Mouse (Mus musculus): ENCODE results near the gene Gcnt2. TPM values are rescaled to one million over a fixed set of nuclear protein-coding genes. Genes with fewer than 3 reads are reported as not detected.
"Not testable (repeated sequence)": the region's sequence is repeated elsewhere in the genome, so short reads cannot be mapped to it uniquely, and the experiment has no call there.

The Gcnt2 gene
- polyA plus RNA-seq, 1 experiment from 2014 or later, result 7.4 TPM

GRCm38 (mm10) chr13:40977609-40978008, 118.1 kb downstream of the Gcnt2 start:
- no peaks in the 10 kb centered on the region for H3K27me3 ChIP-seq (ENCODE audit: control insufficient read depth, insufficient read depth, low read length)
- WGBS, result 17% methylated on average over 7 of the region's 7 CpGs

GRCm38 (mm10) chr13:40978652-40979051, 119.1 kb downstream of the Gcnt2 start:
- H3K9ac ChIP-seq (ENCODE audit: low read depth, low read length), result no peak overlapping the region
- ATAC-seq (ENCODE audit: low FRiP score) (no peak), DNase-seq (ENCODE audit: low spot score) (no peak)
- WGBS, result 86% methylated on average over 4 of the region's 4 CpGs
- H3K36me3 ChIP-seq (ENCODE audit: control insufficient read depth, insufficient read depth, low read length), result no peaks in the 10 kb centered on the region
- H3K4me2 ChIP-seq (replicated peaks; ENCODE audit: low read depth, low read length), result no peak overlapping the region
- no peak overlapping the region for H3K27ac ChIP-seq (ENCODE audit: low read depth, low read length)
- no peak overlapping the region for H3K4me3 ChIP-seq (ENCODE audit: low read depth, low read length)
- no peaks in the 10 kb centered on the region for H3K27me3 ChIP-seq (ENCODE audit: control insufficient read depth, insufficient read depth, low read length)
- H3K4me1 ChIP-seq (replicated peaks; ENCODE audit: control insufficient read depth, insufficient read depth, low read length), result no peaks in the 10 kb centered on the region
- H3K9me3 ChIP-seq (ENCODE audit: control insufficient read depth, low read length), result no peaks in the 10 kb centered on the region

More at GRCm38 (mm10) chr13:40977609-40978008, 118.1 kb downstream of the Gcnt2 start:
- DNase-seq (ENCODE audit: low spot score), result peak; percentile 71
- no peaks in the 10 kb centered on the region for H3K4me1 ChIP-seq (replicated peaks; ENCODE audit: control insufficient read depth, insufficient read depth, low read length)
- H3K36me3 ChIP-seq (ENCODE audit: control insufficient read depth, insufficient read depth, low read length), result no peaks in the 10 kb centered on the region
- no peak overlapping the region for H3K4me3 ChIP-seq (ENCODE audit: low read depth, low read length)
- no peak for ATAC-seq (ENCODE audit: low FRiP score)
- no peak overlapping the region for H3K9ac ChIP-seq (ENCODE audit: low read depth, low read length)
- H3K9me3 ChIP-seq (ENCODE audit: control insufficient read depth, low read length), result no peaks in the 10 kb centered on the region
- no peak overlapping the region for H3K27ac ChIP-seq (ENCODE audit: low read depth, low read length)
- H3K4me2 ChIP-seq (replicated peaks; ENCODE audit: low read depth, low read length), result no peak overlapping the region

GRCm38 (mm10) chr13:40979321-40979720, 119.8 kb downstream of the Gcnt2 start:
- H3K4me1 ChIP-seq (replicated peaks; ENCODE audit: control insufficient read depth, insufficient read depth, low read length), result no peaks in the 10 kb centered on the region
- H3K9me3 ChIP-seq (ENCODE audit: control insufficient read depth, low read length), result no peaks in the 10 kb centered on the region
- H3K36me3 ChIP-seq (ENCODE audit: control insufficient read depth, insufficient read depth, low read length), result no peaks in the 10 kb centered on the region
- H3K9ac ChIP-seq (ENCODE audit: low read depth, low read length), result no peak overlapping the region
- H3K27me3 ChIP-seq (ENCODE audit: control insufficient read depth, insufficient read depth, low read length), result no peaks in the 10 kb centered on the region
- no peak overlapping the region for H3K4me3 ChIP-seq (ENCODE audit: low read depth, low read length)
- no peak overlapping the region for H3K27ac ChIP-seq (ENCODE audit: low read depth, low read length)
- no peak overlapping the region for H3K4me2 ChIP-seq (replicated peaks; ENCODE audit: low read depth, low read length)
- no peak for DNase-seq (ENCODE audit: low spot score)
- 61% methylated on average over 2 of the region's 2 CpGs for WGBS
- no peak for ATAC-seq (ENCODE audit: low FRiP score)

- DNase-seq (ENCODE audit: low spot score) (no peak), ATAC-seq (ENCODE audit: low FRiP score) (no peak)
- H3K27me3 ChIP-seq (ENCODE audit: control insufficient read depth, insufficient read depth, low read length), result no peaks in the 10 kb centered on the region
- no peaks in the 10 kb centered on the region for H3K4me1 ChIP-seq (replicated peaks; ENCODE audit: control insufficient read depth, insufficient read depth, low read length)
- H3K4me2 ChIP-seq (replicated peaks; ENCODE audit: low read depth, low read length), result no peak overlapping the region
- H3K9ac ChIP-seq (ENCODE audit: low read depth, low read length), result no peak overlapping the region
- no peak overlapping the region for H3K27ac ChIP-seq (ENCODE audit: low read depth, low read length)
- 95% methylated on average over 1 of the region's 1 CpGs for WGBS
- H3K36me3 ChIP-seq (ENCODE audit: control insufficient read depth, insufficient read depth, low read length), result no peaks in the 10 kb centered on the region
- no peaks in the 10 kb centered on the region for H3K9me3 ChIP-seq (ENCODE audit: control insufficient read depth, low read length)
- no peak overlapping the region for H3K4me3 ChIP-seq (ENCODE audit: low read depth, low read length)
These were observed 123.2 kb downstream of the Gcnt2 start for GRCm38 (mm10) chr13:40982759-40983158.

GRCm38 (mm10) chr13:40986081-40986480, 126.5 kb downstream of the Gcnt2 start:
- Histone ChIP-seq H3K36me3 (ENCODE audit: control insufficient read depth, insufficient read depth, low read length) (no peaks in the 10 kb centered on the region), H3K27me3 (ENCODE audit: control insufficient read depth, insufficient read depth, low read length) (no peaks in the 10 kb centered on the region), H3K9ac (ENCODE audit: low read depth, low read length) (no peak overlapping the region), H3K4me2 (replicated peaks; ENCODE audit: low read depth, low read length) (no peak overlapping the region), H3K4me3 (ENCODE audit: low read depth, low read length) (no peak overlapping the region), H3K9me3 (ENCODE audit: control insufficient read depth, low read length) (no peaks in the 10 kb centered on the region), H3K4me1 (replicated peaks; ENCODE audit: control insufficient read depth, insufficient read depth, low read length) (no peaks in the 10 kb centered on the region), H3K27ac (ENCODE audit: low read depth, low read length) (no peak overlapping the region)
- 94% methylated on average over 5 of the region's 5 CpGs for WGBS
- ATAC-seq (ENCODE audit: low FRiP score) (no peak), DNase-seq (ENCODE audit: low spot score) (no peak)

GRCm38 (mm10) chr13:40987608-40988303, 128.2 kb downstream of the Gcnt2 start:
- not testable (repeated sequence) for ATAC-seq (ENCODE audit: low FRiP score); DNase-seq (ENCODE audit: low spot score)
- WGBS, result 73% methylated on average over 4 of the region's 4 CpGs

GRCm38 (mm10) chr13:40988418-40988817, 128.9 kb downstream of the Gcnt2 start:
- H3K9ac ChIP-seq (ENCODE audit: low read depth, low read length), result no peak overlapping the region
- DNase-seq (ENCODE audit: low spot score), result no peak
- 69% methylated on average over 2 of the region's 2 CpGs for WGBS

More at GRCm38 (mm10) chr13:40987608-40988303, 128.2 kb downstream of the Gcnt2 start:
- H3K36me3 ChIP-seq (ENCODE audit: control insufficient read depth, insufficient read depth, low read length); H3K4me3 ChIP-seq (ENCODE audit: low read depth, low read length); H3K9me3 ChIP-seq (ENCODE audit: control insufficient read depth, low read length); H3K4me2 ChIP-seq (replicated peaks; ENCODE audit: low read depth, low read length); H3K27me3 ChIP-seq (ENCODE audit: control insufficient read depth, insufficient read depth, low read length); H3K27ac ChIP-seq (ENCODE audit: low read depth, low read length); H3K4me1 ChIP-seq (replicated peaks; ENCODE audit: control insufficient read depth, insufficient read depth, low read length); H3K9ac ChIP-seq (ENCODE audit: low read depth, low read length): not testable (repeated sequence)

GRCm38 (mm10) chr13:40994487-40995263, 135.1 kb downstream of the Gcnt2 start:
- Histone ChIP-seq H3K27ac (ENCODE audit: low read depth, low read length) (no peak overlapping the region), H3K4me2 (replicated peaks; ENCODE audit: low read depth, low read length) (no peak overlapping the region), H3K4me3 (ENCODE audit: low read depth, low read length) (no peak overlapping the region), H3K9ac (ENCODE audit: low read depth, low read length) (no peak overlapping the region), H3K27me3 (ENCODE audit: control insufficient read depth, insufficient read depth, low read length) (no peaks in the 10 kb centered on the region), H3K9me3 (ENCODE audit: control insufficient read depth, low read length) (no peaks in the 10 kb centered on the region), H3K36me3 (ENCODE audit: control insufficient read depth, insufficient read depth, low read length) (no peaks in the 10 kb centered on the region), H3K4me1 (replicated peaks; ENCODE audit: control insufficient read depth, insufficient read depth, low read length) (no peaks in the 10 kb centered on the region)
- 33% methylated on average over 8 of the region's 8 CpGs for WGBS
- DNase-seq (ENCODE audit: low spot score) (peak; percentile 16), ATAC-seq (ENCODE audit: low FRiP score) (no peak)

More at GRCm38 (mm10) chr13:40988418-40988817, 128.9 kb downstream of the Gcnt2 start:
- no peaks in the 10 kb centered on the region for H3K27me3 ChIP-seq (ENCODE audit: control insufficient read depth, insufficient read depth, low read length)
- no peaks in the 10 kb centered on the region for H3K9me3 ChIP-seq (ENCODE audit: control insufficient read depth, low read length)
- no peak overlapping the region for H3K27ac ChIP-seq (ENCODE audit: low read depth, low read length)
- H3K4me2 ChIP-seq (replicated peaks; ENCODE audit: low read depth, low read length), result no peak overlapping the region
- ATAC-seq (ENCODE audit: low FRiP score), result no peak
- H3K4me3 ChIP-seq (ENCODE audit: low read depth, low read length), result no peak overlapping the region
- no peaks in the 10 kb centered on the region for H3K4me1 ChIP-seq (replicated peaks; ENCODE audit: control insufficient read depth, insufficient read depth, low read length)
- H3K36me3 ChIP-seq (ENCODE audit: control insufficient read depth, insufficient read depth, low read length), result no peaks in the 10 kb centered on the region

Data from hindbrain, embryonic 11.5 days (tissue).